Mouse (Mus musculus) myocyte (in vitro differentiated cells): Measurements from ENCODE around the gene Cacna1e. TPM values are rescaled to one million over a fixed set of nuclear protein-coding genes. Genes with fewer than 3 reads are reported as not detected.

Source experiments
- H3K27me3 ChIP-seq: one replicate; pipeline ENCODE4 v1.6.1; 2011; ENCODE audit not compliant: control insufficient read depth, insufficient read depth, insufficient read length
- H3K36me3 ChIP-seq: one replicate; pipeline ENCODE4 v1.6.1; 2011; ENCODE audit not compliant: control insufficient read depth, insufficient read depth
- H3K4me2 ChIP-seq: one replicate; pipeline ENCODE4 v1.6.1; 2011; ENCODE audit warnings: low read depth, control low read depth
- H3K4me3 ChIP-seq: one replicate; pipeline ENCODE4 v1.5.1; 2011; ENCODE audit warnings: mild to moderate bottlenecking, control low read depth, moderate library complexity
- H3K79me2 ChIP-seq: one replicate; pipeline ENCODE4 v1.6.1; 2011; ENCODE audit not compliant: control insufficient read depth, insufficient read depth
- H3ac ChIP-seq: one replicate; pipeline ENCODE4 v1.6.1; 2011; ENCODE audit not compliant: control insufficient read depth, insufficient read length
- CEBPB ChIP-seq: IDR thresholded peaks from 2 replicates; pipeline ENCODE4 v1.6.1; 2011; ENCODE audit warnings: mild to moderate bottlenecking, moderate library complexity; ENCODE audit not compliant: poor library complexity, insufficient read depth, severe bottlenecking
- E2F4 ChIP-seq: IDR thresholded peaks from one replicate; pipeline ENCODE4 v1.6.1; 2011; ENCODE audit warnings: mild to moderate bottlenecking, control low read depth, moderate library complexity; ENCODE audit not compliant: insufficient read depth
- MAX ChIP-seq: IDR thresholded peaks from one replicate; pipeline ENCODE4 v1.6.1; 2011; ENCODE audit warnings: low read depth, mild to moderate bottlenecking, control low read depth
- MYOD1 ChIP-seq, 3 experiments: IDR thresholded peaks; one replicate each; pipeline ENCODE4 v1.6.1; 2011; ENCODE audit warnings: control low read depth in 2 of 3, low read depth in 2 of 3, mild to moderate bottlenecking in 2 of 3, moderate library complexity in 1 of 3; ENCODE audit not compliant: insufficient read length in 2 of 3, control insufficient read depth in 1 of 3
- MYOG ChIP-seq, 3 experiments: IDR thresholded peaks; one replicate each; pipeline ENCODE4 v1.6.1; 2011; ENCODE audit warnings: control low read depth in 2 of 3, low read depth in 2 of 3, mild to moderate bottlenecking in 2 of 3; ENCODE audit not compliant: insufficient read length in 2 of 3, control insufficient read depth in 1 of 3, insufficient read depth in 1 of 3
- POLR2A ChIP-seq: IDR thresholded peaks from one replicate; pipeline ENCODE4 v1.6.1; 2011; ENCODE audit warnings: low read depth, mild to moderate bottlenecking, control low read depth, moderate library complexity; ENCODE audit not compliant: insufficient read length
- POLR2AphosphoS2 ChIP-seq: IDR thresholded peaks from one replicate; pipeline ENCODE4 v1.6.1; 2011; ENCODE audit warnings: low read depth, control low read depth; ENCODE audit not compliant: insufficient read length
- REST ChIP-seq: IDR thresholded peaks from one replicate; pipeline ENCODE4 v1.6.1; 2011; ENCODE audit warnings: mild to moderate bottlenecking, control low read depth, moderate library complexity; ENCODE audit not compliant: insufficient read depth, insufficient read length
- SRF ChIP-seq: IDR thresholded peaks from one replicate; pipeline ENCODE4 v1.6.1; 2011; ENCODE audit warnings: low read depth; ENCODE audit not compliant: control insufficient read depth, insufficient read length
- TCF12 ChIP-seq: IDR thresholded peaks from one replicate; pipeline ENCODE4 v1.6.1; 2011; ENCODE audit warnings: mild to moderate bottlenecking, control low read depth; ENCODE audit not compliant: poor library complexity, insufficient read depth, severe bottlenecking
- TCF3 ChIP-seq: IDR thresholded peaks from one replicate; pipeline ENCODE4 v1.6.1; 2011; ENCODE audit warnings: low read depth, control low read depth; ENCODE audit not compliant: insufficient read length
- USF1 ChIP-seq: IDR thresholded peaks from one replicate; pipeline ENCODE4 v1.6.1; 2011; ENCODE audit warnings: low read depth, mild to moderate bottlenecking, control low read depth, moderate library complexity
- polyA plus RNA-seq: library from polyadenylated mRNA; unstranded; fragments of >200 nt; fragmentation: generic; extraction: Trizol; gene quantifications from one replicate; pipeline ENCODE4 v1.2.1, GENCODE M21; 2012; ENCODE audit warnings: missing spikeins

The Cacna1e gene
- polyA plus RNA-seq, 1 experiment, result not detected

- Histone ChIP-seq H3K36me3 (no peaks in the 10 kb centered on the region), H3K79me2 (no peaks in the 10 kb centered on the region), H3K4me2 (no peak overlapping the region), H3K27me3 (peaks cover 13% of the 10 kb centered on the region), H3K4me3 (no peak overlapping the region), H3ac (no peak overlapping the region)
- no peak for TF ChIP-seq POLR2AphosphoS2
- TF ChIP-seq POLR2A, result no peak
- TF ChIP-seq TCF3, result no peak
- TF ChIP-seq MYOD1 (IDR thresholded peaks at IDR 0.05; ENCODE audit: control insufficient read depth in 1 of 3, insufficient read length in 2 of 3, low read depth in 2 of 3), result no peak
- TF ChIP-seq SRF, result no peak
- no peak for TF ChIP-seq TCF12
- TF ChIP-seq CEBPB, result no peak
- TF ChIP-seq USF1, result no peak
- TF ChIP-seq MAX, result no peak
- TF ChIP-seq REST, result no peak
Measured at GRCm38 (mm10) chr1:154796685-154797084, 87.6 kb downstream of the Cacna1e start.

GRCm38 (mm10) chr1:154794518-154794951 is 89.8 kb downstream of the Cacna1e start:
- no peak overlapping the region for H3K4me3 ChIP-seq
- peaks cover 21% of the 10 kb centered on the region for H3K27me3 ChIP-seq
- TF ChIP-seq E2F4 (no peak), MAX (no peak), MYOD1 (IDR thresholded peaks at IDR 0.05; ENCODE audit: control insufficient read depth in 1 of 3, insufficient read length in 2 of 3, low read depth in 2 of 3) (no peak), TCF12 (no peak), CEBPB (no peak), REST (no peak), MYOG (IDR thresholded peaks at IDR 0.05; ENCODE audit: control insufficient read depth in 1 of 3, insufficient read depth in 1 of 3, insufficient read length in 2 of 3, low read depth in 2 of 3) (no peak), POLR2AphosphoS2 (no peak)
- no peak overlapping the region for H3K4me2 ChIP-seq
- no peak overlapping the region for H3ac ChIP-seq
- no peaks in the 10 kb centered on the region for H3K36me3 ChIP-seq
- no peaks in the 10 kb centered on the region for H3K79me2 ChIP-seq

- H3ac ChIP-seq, result no peak overlapping the region
- no peak overlapping the region for H3K4me2 ChIP-seq
- H3K79me2 ChIP-seq, result no peaks in the 10 kb centered on the region
- no peaks in the 10 kb centered on the region for H3K36me3 ChIP-seq
- peaks cover 23% of the 10 kb centered on the region for H3K27me3 ChIP-seq
- TF ChIP-seq MYOD1 (IDR thresholded peaks at IDR 0.05; ENCODE audit: control insufficient read depth in 1 of 3, insufficient read length in 2 of 3, low read depth in 2 of 3) (no peak), POLR2AphosphoS2 (no peak), REST (no peak), SRF (no peak), TCF12 (no peak), E2F4 (no peak)
- H3K4me3 ChIP-seq, result no peak overlapping the region
Measured at GRCm38 (mm10) chr1:154791544-154792174, 92.6 kb downstream of the Cacna1e start.

GRCm38 (mm10) chr1:154788491-154788890 is 95.8 kb downstream of the Cacna1e start:
- H3K27me3 ChIP-seq, result peaks cover 32% of the 10 kb centered on the region
- H3K4me2 ChIP-seq, result no peak overlapping the region
- TF ChIP-seq MAX (no peak), TCF3 (no peak), SRF (no peak), REST (no peak)
- H3K4me3 ChIP-seq, result no peak overlapping the region
- H3K36me3 ChIP-seq, result no peaks in the 10 kb centered on the region
- H3ac ChIP-seq, result no peak overlapping the region
- H3K79me2 ChIP-seq, result no peaks in the 10 kb centered on the region

GRCm38 (mm10) chr1:154788069-154788468 is 96.2 kb downstream of the Cacna1e start:
- H3K36me3 ChIP-seq, result no peaks in the 10 kb centered on the region
- no peak overlapping the region for H3K4me3 ChIP-seq
- peaks cover 32% of the 10 kb centered on the region for H3K27me3 ChIP-seq
- TF ChIP-seq USF1 (no peak), TCF3 (no peak), REST (no peak), TCF12 (no peak), POLR2AphosphoS2 (no peak), MYOG (IDR thresholded peaks at IDR 0.05; ENCODE audit: control insufficient read depth in 1 of 3, insufficient read depth in 1 of 3, insufficient read length in 2 of 3, low read depth in 2 of 3) (no peak), MAX (no peak)
- no peak overlapping the region for H3K4me2 ChIP-seq
- no peaks in the 10 kb centered on the region for H3K79me2 ChIP-seq
- H3ac ChIP-seq, result no peak overlapping the region
